35 mouse cellular contexts compared by ENCODE assay signal in the genomic region with DNA sequence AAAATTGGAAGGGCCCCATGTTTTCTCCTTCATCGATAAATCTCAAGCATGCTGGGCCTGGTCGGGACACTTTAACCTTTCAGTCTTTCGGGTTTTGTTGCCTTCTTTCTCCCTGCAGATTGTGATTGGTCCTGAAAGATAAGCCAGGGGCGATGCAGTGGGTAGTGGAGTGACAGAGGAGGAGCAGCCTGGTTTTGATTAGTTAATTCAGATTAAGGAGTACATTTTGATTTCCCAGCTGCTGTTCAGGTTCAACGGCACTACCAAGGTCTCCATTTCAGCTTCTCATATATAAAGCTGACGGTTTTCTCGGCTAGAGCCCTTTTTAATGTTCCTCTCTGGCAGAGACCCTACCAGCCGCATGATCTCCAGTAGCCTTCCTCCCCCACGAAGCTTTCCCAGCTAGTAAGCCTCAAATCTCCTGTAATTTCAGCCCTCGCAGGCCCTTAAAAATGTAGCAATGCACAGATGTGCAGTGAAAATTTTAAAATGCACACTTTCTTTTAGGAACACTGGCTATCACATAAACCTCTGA.
DNase-seq lines count a peak whose midpoint lies in the region; ATAC-seq and TF ChIP-seq lines count a peak whose summit lies in the region.
"Had no signal": no experiment of that assay in that cellular context is flagged by ENCODE, and none has a peak within 500 bp of the region (broad histone marks: within the 10 kb centered on the region; RNA-seq: fewer than 3 reads in every experiment).

No protein-coding gene starts in this region.

- H3K36me3 ChIP-seq in hindbrain, embryonic 13.5 days: no peaks in the 10 kb centered on the region
- no peaks in the 10 kb centered on the region for H3K36me3 ChIP-seq in hindbrain, postnatal 0 days (ENCODE audit: insufficient read depth, low read length)
- no peaks in the 10 kb centered on the region for H3K36me3 ChIP-seq in embryonic facial prominence, embryonic 14.5 days (ENCODE audit: control insufficient read depth, insufficient read depth, low read length)
- H3K36me3 ChIP-seq: embryonic facial prominence, embryonic 13.5 days; heart, embryonic 10.5 days; heart, embryonic 15.5 days; liver, embryonic 13.5 days; midbrain, embryonic 12.5 days; neural tube, embryonic 12.5 days had no signal

- no peaks in the 10 kb centered on the region for H3K9me3 ChIP-seq in hindbrain, embryonic 13.5 days
- H3K9me3 ChIP-seq in hindbrain, postnatal 0 days (ENCODE audit: low read length): no peaks in the 10 kb centered on the region
- no peaks in the 10 kb centered on the region for H3K9me3 ChIP-seq in embryonic facial prominence, embryonic 14.5 days (ENCODE audit: control insufficient read depth, low read length)
- H3K9me3 ChIP-seq: embryonic facial prominence, embryonic 13.5 days; heart, embryonic 10.5 days; heart, embryonic 15.5 days; liver, embryonic 13.5 days; megakaryocyte, embryonic 14.5 days; midbrain, embryonic 12.5 days; neural tube, embryonic 12.5 days had no signal

- 64% methylated on average over 10 of the region's 10 CpGs for WGBS in hindbrain, embryonic 13.5 days
- WGBS in hindbrain, postnatal 0 days: 69% methylated on average over 10 of the region's 10 CpGs
- WGBS in embryonic facial prominence, embryonic 14.5 days: 35% methylated on average over 10 of the region's 10 CpGs

- no peaks in the 10 kb centered on the region for H3K27me3 ChIP-seq in hindbrain, embryonic 13.5 days
- no peaks in the 10 kb centered on the region for H3K27me3 ChIP-seq in hindbrain, postnatal 0 days (ENCODE audit: insufficient read depth, low read length)
- H3K27me3 ChIP-seq in embryonic facial prominence, embryonic 14.5 days (replicated peaks; ENCODE audit: control insufficient read depth, insufficient read depth, low read length): no peaks in the 10 kb centered on the region
- H3K27me3 ChIP-seq: embryonic facial prominence, embryonic 13.5 days; heart, embryonic 15.5 days; liver, embryonic 13.5 days; megakaryocyte, embryonic 14.5 days; midbrain, embryonic 12.5 days; neural tube, embryonic 12.5 days had no signal

- TF ChIP-seq CTCF in hindbrain, postnatal 0 days (IDR thresholded peaks at IDR 0.05; ENCODE audit: low read depth): no peak
- no peak for TF ChIP-seq CTCF in left cerebral cortex, adult 2 months (IDR thresholded peaks at IDR 0.05)

- 0 out of 2 replicates have a peak overlapping the region, but pooled peaks have one; percentile 4 for H3K27ac ChIP-seq in hindbrain, embryonic 13.5 days
- no peak overlapping the region for H3K27ac ChIP-seq in hindbrain, postnatal 0 days
- H3K27ac ChIP-seq in left cerebral cortex, adult 2 months: peak overlapping the region; percentile 41
- H3K27ac ChIP-seq in embryonic facial prominence, embryonic 14.5 days (replicated peaks; ENCODE audit: low read depth, low read length): peak overlapping the region; percentile 1; the same call in 1 of the 2 replicates
- H3K27ac ChIP-seq: heart, embryonic 10.5 days; heart, embryonic 15.5 days; hindbrain, embryonic 14.5 days; liver, embryonic 13.5 days; midbrain, embryonic 12.5 days; neural tube, embryonic 12.5 days; stomach, postnatal 0 days had no signal

- H3K9ac ChIP-seq in hindbrain, embryonic 13.5 days: no peak overlapping the region
- H3K9ac ChIP-seq in hindbrain, postnatal 0 days (replicated peaks; ENCODE audit: low read length): no peak overlapping the region
- H3K9ac ChIP-seq in embryonic facial prominence, embryonic 14.5 days (ENCODE audit: low read depth, low read length): no peak overlapping the region
- H3K9ac ChIP-seq: embryonic facial prominence, embryonic 13.5 days; forebrain, postnatal 0 days; heart, embryonic 15.5 days; hindbrain, embryonic 14.5 days; liver, embryonic 13.5 days; midbrain, embryonic 12.5 days; neural tube, embryonic 12.5 days had no signal

- H3K4me1 ChIP-seq in hindbrain, embryonic 13.5 days (replicated peaks): peaks cover 11% of the 10 kb centered on the region
- H3K4me1 ChIP-seq in hindbrain, postnatal 0 days (ENCODE audit: insufficient read depth, low read length): no peaks in the 10 kb centered on the region
- H3K4me1 ChIP-seq in embryonic facial prominence, embryonic 14.5 days (ENCODE audit: control insufficient read depth, insufficient read depth, low read length): peaks cover 4% of the 10 kb centered on the region; the same call in 1 of the 2 replicates
- H3K4me1 ChIP-seq: heart, embryonic 10.5 days; heart, embryonic 15.5 days; liver, embryonic 13.5 days; midbrain, embryonic 12.5 days; neural tube, embryonic 12.5 days had no signal

- H3K4me3 ChIP-seq in hindbrain, embryonic 13.5 days: no peak overlapping the region
- no peak overlapping the region for H3K4me3 ChIP-seq in hindbrain, postnatal 0 days (ENCODE audit: low read length)
- no peak overlapping the region for H3K4me3 ChIP-seq in left cerebral cortex, adult 2 months
- no peak overlapping the region for H3K4me3 ChIP-seq in embryonic facial prominence, embryonic 14.5 days (ENCODE audit: low read depth, low read length)
- H3K4me3 ChIP-seq: embryonic facial prominence, embryonic 13.5 days; erythroblast, embryonic 14.5 days; heart, embryonic 10.5 days; heart, embryonic 15.5 days; liver, embryonic 13.5 days; megakaryocyte, embryonic 14.5 days; midbrain, embryonic 12.5 days; myocyte; neural tube, embryonic 12.5 days had no signal

- no peak for ATAC-seq in hindbrain, embryonic 13.5 days (ENCODE audit: low FRiP score)
- ATAC-seq in hindbrain, postnatal 0 days: no peak
- ATAC-seq in embryonic facial prominence, embryonic 14.5 days (ENCODE audit: low read depth): no peak
- ATAC-seq: CD4-positive, CD25-positive, alpha-beta regulatory T cell, adult 4 months; forebrain, postnatal 0 days; inflammation-experienced regulatory T-cells, adult 6 months; lung, postnatal 0 days had no signal

- no peak for DNase-seq in hindbrain, postnatal 0 days (ENCODE audit: low spot score)
- no peak for DNase-seq in left cerebral cortex, adult 2 months (ENCODE audit: extremely low spot score in 1 of 2, low spot score in 2 of 2)
- DNase-seq in left cerebral cortex, adult 18-20 months (ENCODE audit: low spot score in 2 of 2): no peak
- peak; percentile 53 for DNase-seq in embryonic facial prominence, embryonic 14.5 days (ENCODE audit: low spot score)
- DNase-seq in cerebellum, postnatal 14 days: no peak
- DNase-seq in thymus, postnatal 0 days (ENCODE audit: low spot score): no peak
- DNase-seq: adrenal gland, postnatal 14 days; cerebellum, adult 11 months; cerebellum, adult 9-11 months; forebrain, postnatal 0 days; gastrocnemius, postnatal 14 days; heart, adult 11 months; kidney, adult 11 months; kidney, postnatal 14 days; liver, embryonic 13.5 days; lung, adult 18-20 months; lung, postnatal 4 days; right cerebral cortex, adult 18-20 months; right cerebral cortex, postnatal 4 days; thymus, adult 18-20 months; thymus, postnatal 36 days had no signal

- intact Hi-C loops in left cerebral cortex, adult 2 months (cut with DNase I): loop anchor here (5.0 to 10.0 kb wide), 2 partner anchors 273 to 381 kb away; no protein-coding TSS in a partner anchor

- H3K4me2 ChIP-seq in hindbrain, embryonic 13.5 days: no peak overlapping the region
- H3K4me2 ChIP-seq in hindbrain, postnatal 0 days (ENCODE audit: low read depth, low read length): no peak overlapping the region
- no peak overlapping the region for H3K4me2 ChIP-seq in embryonic facial prominence, embryonic 14.5 days (ENCODE audit: low read depth, low read length)
- H3K4me2 ChIP-seq: embryonic facial prominence, embryonic 13.5 days; heart, embryonic 15.5 days; hindbrain, embryonic 14.5 days; liver, embryonic 13.5 days; midbrain, embryonic 12.5 days; neural tube, embryonic 12.5 days had no signal
